Mouse (Mus musculus) lung, embryonic 14.5 days (tissue): ENCODE measurements around the gene Il31. TPM values are rescaled to one million over a fixed set of nuclear protein-coding genes. Genes with fewer than 3 reads are reported as not detected.

ENCODE experiments used
- ATAC-seq: fragments of 200-750 bp; cut with Nextera tagmentation; 2 replicates; pipeline ENCODE4 v1.8.0; 2017; ENCODE audit warnings: mild to moderate bottlenecking, moderate TSS enrichment, moderate library complexity; ENCODE audit not compliant: insufficient read depth
- DNase-seq: peaks from one replicate; pipeline ENCODE4 v3.0.0-alpha.2; 2015
- H3K27ac ChIP-seq: fragments of 300-500 bp; sonication (generic); 2 replicates; pipeline ENCODE4 v1.5.1; 2014; ENCODE audit warnings: low read depth, mild to moderate bottlenecking, moderate library complexity
- H3K27me3 ChIP-seq: fragments of 300-500 bp; sonication (generic); 2 replicates; pipeline ENCODE4 v1.6.1; 2014; ENCODE audit warnings: low read length, control low read depth; ENCODE audit not compliant: insufficient read depth
- H3K36me3 ChIP-seq: fragments of 300-500 bp; sonication (generic); 2 replicates; pipeline ENCODE4 v1.6.1; 2014; ENCODE audit warnings: control low read depth; ENCODE audit not compliant: insufficient read depth
- H3K4me1 ChIP-seq: fragments of 300-500 bp; sonication (generic); 2 replicates; pipeline ENCODE4 v1.6.1; 2014; ENCODE audit warnings: antibody characterized with exemption, control low read depth; ENCODE audit not compliant: insufficient read depth
- H3K4me2 ChIP-seq: fragments of 300-500 bp; sonication (generic); 2 replicates; pipeline ENCODE4 v1.6.1; 2014; ENCODE audit warnings: mild to moderate bottlenecking
- H3K4me3 ChIP-seq: fragments of 300-500 bp; sonication (generic); 2 replicates; pipeline ENCODE4 v1.5.1; 2014; ENCODE audit warnings: low read depth, low read length
- H3K9ac ChIP-seq: fragments of 300-500 bp; sonication (generic); 2 replicates; pipeline ENCODE4 v1.6.1; 2014
- H3K9me3 ChIP-seq: fragments of 300-500 bp; sonication (generic); 2 replicates; pipeline ENCODE4 v1.6.1; 2016; ENCODE audit warnings: low read depth, low read length, control low read depth
- CTCF ChIP-seq: IDR thresholded peaks from 2 replicates; pipeline ENCODE4 v1.5.1; 2016; ENCODE audit warnings: antibody characterized with exemption, low read depth
- WGBS: fragments of 180-500 bp; shearing (Covaris S2); extraction: QIAGEN DNeasy Blood & Tissue Kit; methylation state at CpG from one replicate; pipeline ENCODE4 v1.1.7; 2014; 5-methylcytosine and 5-hydroxymethylcytosine counted together
- microRNA-seq: library from miRNA; unstranded; fragments of <30 nt; microRNA quantifications from one replicate; pipeline ENCODE4, GENCODE M21; 2016; ENCODE audit warnings: borderline number of aligned reads
- polyA plus RNA-seq: library from polyadenylated mRNA; unstranded; fragments of >200 nt; fragmentation: Nextera tagmentation; extraction: Ambion mirVana; gene quantifications from 2 replicates; pipeline ENCODE4 v1.2.1, GENCODE M21; 2014

Il31 gene
- polyA plus RNA-seq, 1 experiment from 2014 or later, result not detected

DNA sequence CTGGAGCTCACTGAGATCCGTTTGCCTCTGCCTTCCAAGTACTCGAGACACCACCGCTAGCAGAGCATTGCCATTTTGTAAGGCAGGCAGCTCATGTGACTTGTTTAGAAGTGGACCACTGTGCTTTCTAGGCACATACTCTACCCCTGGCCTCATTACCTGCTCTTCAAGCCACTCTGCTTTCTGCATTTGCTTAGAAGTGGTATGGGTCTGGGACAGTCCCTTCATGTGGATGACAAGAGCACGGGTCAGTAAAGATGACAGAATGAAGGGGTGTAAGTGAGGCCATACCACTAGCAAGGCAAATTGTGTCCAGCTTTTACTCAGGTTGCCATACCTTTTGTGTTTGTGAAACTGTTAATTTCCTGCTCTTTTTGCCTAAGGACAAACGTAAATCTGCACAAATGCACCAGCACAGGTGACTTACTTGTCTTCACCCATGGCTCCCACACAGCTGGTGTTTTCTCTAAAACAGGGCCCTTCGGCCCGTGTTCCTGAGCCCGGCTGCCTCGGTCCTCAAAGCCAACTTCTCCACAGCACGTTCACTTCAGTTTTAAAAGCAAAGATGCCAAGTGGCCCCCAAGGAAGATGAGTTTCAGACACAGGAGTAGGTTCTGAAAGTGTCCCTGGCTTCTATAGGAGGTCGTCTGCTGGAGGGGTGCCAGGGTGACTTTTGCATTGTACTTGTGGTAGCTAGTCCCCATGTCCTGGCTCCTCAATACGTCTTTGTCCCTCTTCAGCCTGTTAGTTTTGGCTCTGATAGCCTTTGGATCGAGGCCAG lies 57.6 kb downstream of the Il31 start:
- Histone ChIP-seq H3K27ac (peak overlapping the region; percentile 88), H3K4me1 (peaks cover 20% of the 10 kb centered on the region), H3K9ac (no peak overlapping the region), H3K4me3 (no peak overlapping the region), H3K9me3 (no peaks in the 10 kb centered on the region), H3K27me3 (no peaks in the 10 kb centered on the region), H3K4me2 (0 out of 2 replicates have a peak overlapping the region, but pooled peaks have one; percentile 12), H3K36me3 (no peaks in the 10 kb centered on the region)
- DNase-seq (peak; percentile 93), ATAC-seq (peak; percentile 70; the same call in 1 of the 2 replicates)
- WGBS, result 51% methylated on average over 13 of the region's 13 CpGs
- TF ChIP-seq CTCF, result no peak

Small RNA genes within 50 kb of the gene (microRNA-seq; reads per million reads assigned to microRNA genes)
- 2.6 reads per million, percentile 6 among the genes with 10 or more reads in this experiment for gene Mir7647

Other genes starting within 250 kb of the Il31 start
- 0.57 and 0.78 TPM in 2 replicates for gene Wdr66, start 237.4 kb downstream of the Il31 start, polyA plus RNA-seq
- 24.9 and 25.0 TPM in 2 replicates for gene Bcl7a, start 145.7 kb downstream of the Il31 start, polyA plus RNA-seq
- 27.3 and 27.7 TPM in 2 replicates for gene Mlxip, start 94.7 kb downstream of the Il31 start, polyA plus RNA-seq
- gene Lrrc43, start 184 bp downstream of the Il31 start, polyA plus RNA-seq, result not detected in 2 replicates
- gene B3gnt4, start 21.0 kb upstream of the Il31 start, polyA plus RNA-seq, result 0.16 and 0.39 TPM in 2 replicates
- gene Diablo, start 34.7 kb upstream of the Il31 start, polyA plus RNA-seq, result 108 and 110 TPM in 2 replicates
- 0.53 and 0.62 TPM in 2 replicates for gene Gm49027, start 36.0 kb upstream of the Il31 start, polyA plus RNA-seq
- gene Vps33a, start 83.5 kb upstream of the Il31 start, polyA plus RNA-seq, result 27.8 and 28.2 TPM in 2 replicates
- gene Clip1, start 195.1 kb upstream of the Il31 start, polyA plus RNA-seq, result 33.8 and 33.9 TPM in 2 replicates
- 92.0 and 95.1 TPM in 2 replicates for gene Zcchc8, start 231.6 kb upstream of the Il31 start, polyA plus RNA-seq